Mouse (Mus musculus): ENCODE results near the gene Selenoi. TPM values are rescaled to one million over a fixed set of nuclear protein-coding genes. Genes with fewer than 3 reads are reported as not detected.

Gene Selenoi
- total and polyA plus RNA-seq, 3 experiments = 13.9 to 17.9 (median 16.1) TPM

DNA sequence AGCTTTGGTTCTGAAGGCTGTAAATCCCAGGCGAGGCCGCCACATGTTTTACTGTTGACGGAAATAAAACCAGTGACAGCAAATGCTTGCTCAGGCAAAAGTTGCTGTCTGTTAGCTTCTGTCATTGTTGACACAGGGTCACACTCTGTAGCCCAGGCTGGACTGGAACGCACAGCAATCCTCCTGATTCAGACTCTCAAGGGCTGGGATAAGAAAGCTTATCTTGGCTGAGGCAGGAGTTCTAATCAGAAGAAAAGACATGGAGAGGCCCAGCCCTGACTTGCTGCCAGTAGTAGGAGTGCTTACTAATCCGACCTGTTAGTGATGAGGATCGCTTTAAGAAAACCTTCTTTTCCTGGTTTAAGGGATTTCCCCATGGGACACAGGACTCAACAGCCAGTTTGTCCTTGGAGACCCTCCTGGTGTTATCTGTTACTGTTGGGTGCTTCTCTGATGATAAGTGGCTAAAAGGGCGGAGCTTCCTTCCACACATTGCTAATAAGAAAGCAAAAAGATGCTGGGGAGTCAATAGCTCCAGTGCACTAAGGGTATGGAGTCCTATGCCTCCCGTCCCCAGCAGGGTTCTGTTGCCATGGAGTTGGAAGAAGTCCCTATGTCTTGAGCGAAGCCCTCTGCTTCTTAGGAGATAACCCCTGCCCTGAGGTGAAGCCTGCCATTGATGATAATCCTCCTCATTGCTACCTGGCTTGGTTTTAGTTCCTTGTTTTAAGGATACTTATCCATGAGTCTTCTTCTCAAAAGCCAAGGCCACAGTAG is 54.9 kb downstream of the Selenoi start:
- H3K4me3 ChIP-seq = no peak overlapping the region

More for the DNA sequence above, 54.9 kb downstream of the Selenoi start:
- 54% methylated on average over 9 of the region's 9 CpGs for WGBS
- Histone ChIP-seq H3K79me2 (replicated peaks; ENCODE audit: control insufficient read depth, insufficient read depth, low read length) (no peaks in the 10 kb centered on the region), H3K27ac (no peak overlapping the region), H3K4me1 (ENCODE audit: control insufficient read depth, insufficient read depth, low read length) (no peaks in the 10 kb centered on the region; the same call in 1 of the 2 replicates), H3K27me3 (ENCODE audit: control insufficient read depth, insufficient read depth, low read length) (no peaks in the 10 kb centered on the region), H3K9ac (ENCODE audit: low read depth, low read length) (no peak overlapping the region), H3K36me3 (ENCODE audit: control insufficient read depth, insufficient read depth, low read length) (no peaks in the 10 kb centered on the region)
- intact Hi-C loops (cut with DNase I) = no loop called here
- TF ChIP-seq CTCF (IDR thresholded peaks at IDR 0.05) = no peak
- no peak for DNase-seq

Other genes starting within 250 kb of the Selenoi start
- gene Il6, start 219.5 kb upstream of the Selenoi start, total RNA-seq (2021) = not detected
- not detected in 2 replicates for gene Il6, start 219.5 kb upstream of the Selenoi start, polyA plus RNA-seq (2012; rRNA removed)
- gene Tyms, start 159.0 kb upstream of the Selenoi start, total RNA-seq (2021) = 1 to 10 TPM; 2.3 to 3.8 TPM
- gene Tyms, start 159.0 kb upstream of the Selenoi start, polyA plus RNA-seq (2012; rRNA removed) = 3.3 and 4.2 TPM in 2 replicates
- gene Garem2, start 127.4 kb upstream of the Selenoi start, total RNA-seq (2021) = under 1 TPM; 0.07 to 0.13 TPM
- 0.23 and 0.44 TPM in 2 replicates for gene Garem2, start 127.4 kb upstream of the Selenoi start, polyA plus RNA-seq (2012; rRNA removed)
- not detected for gene 3110082J24Rik, start 126.5 kb upstream of the Selenoi start, total RNA-seq (2021)
- not detected in 2 replicates for gene 3110082J24Rik, start 126.5 kb upstream of the Selenoi start, polyA plus RNA-seq (2012; rRNA removed)
- 1,000 to 10,000 TPM; 1,174 to 1,333 TPM for gene Hadha, start 77.4 kb upstream of the Selenoi start, total RNA-seq (2021)
- 367 and 592 TPM in 2 replicates for gene Hadha, start 77.4 kb upstream of the Selenoi start, polyA plus RNA-seq (2012; rRNA removed)
- gene Hadhb, start 77.3 kb upstream of the Selenoi start, total RNA-seq (2021) = 1,000 to 10,000 TPM; 1,981 to 2,338 TPM
- 1,187 and 1,731 TPM in 2 replicates for gene Hadhb, start 77.3 kb upstream of the Selenoi start, polyA plus RNA-seq (2012; rRNA removed)
- gene Adgrf3, start 26.9 kb upstream of the Selenoi start, total RNA-seq (2021) = under 1 TPM in 1 of 2 experiments, not detected in 1; 0.20 TPM
- 0.12 and 0.20 TPM in 2 replicates for gene Adgrf3, start 26.9 kb upstream of the Selenoi start, polyA plus RNA-seq (2012; rRNA removed)
- not detected for gene Drc1, start 48.8 kb downstream of the Selenoi start, total RNA-seq (2021)
- gene Drc1, start 48.8 kb downstream of the Selenoi start, polyA plus RNA-seq (2012; rRNA removed) = 0.12 and 0.18 TPM in 2 replicates
- not detected for gene Otof, start 229.4 kb downstream of the Selenoi start, total RNA-seq (2021)
- gene Otof, start 229.4 kb downstream of the Selenoi start, polyA plus RNA-seq (2012; rRNA removed) = 0.06 TPM in 2 replicates
- gene 1700001C02Rik, start 233.5 kb downstream of the Selenoi start, total RNA-seq (2021) = not detected
- 0.97 and 2.6 TPM in 2 replicates for gene 1700001C02Rik, start 233.5 kb downstream of the Selenoi start, polyA plus RNA-seq (2012; rRNA removed)

All from heart, adult 2 months (tissue).